Mouse (Mus musculus) CD8-positive naive resting alpha-beta T cell, adult 2 months (primary cell): ENCODE data around the gene Pcnp.

Source experiments
- DNase-seq, 2 experiments: peaks; one replicate each; pipeline ENCODE4 v3.0.0; 2022; ENCODE audit warnings: low read depth in 2 of 2, low spot score in 2 of 2

Gene Pcnp

GRCm38 (mm10) chr16:56037138-56038010 lies 7.8 kb upstream of the Pcnp start, which contains the start of gene Trmt10c:
Gene Trmt10c, minus strand, starts transcription at chr16:56037819.
- peak; percentile 83 to 86 for DNase-seq

- no peak for DNase-seq
These were observed 7.0 kb upstream of the Pcnp start for GRCm38 (mm10) chr16:56036501-56036900.

- DNase-seq: no peak
These were observed 5.0 kb upstream of the Pcnp start for GRCm38 (mm10) chr16:56034566-56034965.

- DNase-seq: peak; percentile 13 to 39
These were observed 602 bp downstream of the Pcnp start for GRCm38 (mm10) chr16:56028722-56029551.

GRCm38 (mm10) chr16:56027854-56028629 lies 1.5 kb downstream of the Pcnp start:
- DNase-seq: no peak

- no peak for DNase-seq
These were observed 9.9 kb downstream of the Pcnp start for GRCm38 (mm10) chr16:56019660-56020059.

- DNase-seq: no peak
These were observed 15.5 kb downstream of the Pcnp start for GRCm38 (mm10) chr16:56014076-56014475.

- DNase-seq: no peak
These were observed 16.5 kb downstream of the Pcnp start for GRCm38 (mm10) chr16:56012789-56013743.

- DNase-seq: no peak
These were observed 20.7 kb downstream of the Pcnp start for GRCm38 (mm10) chr16:56008862-56009261.

- DNase-seq: no peak
These were observed 22.7 kb downstream of the Pcnp start for GRCm38 (mm10) chr16:56006798-56007197.

- DNase-seq: no peak
These were observed 35.3 kb downstream of the Pcnp start for GRCm38 (mm10) chr16:55994235-55994634.

- no peak for DNase-seq
These were observed 39.2 kb downstream of the Pcnp start for GRCm38 (mm10) chr16:55990311-55990710.

GRCm38 (mm10) chr16:55986001-55986400 lies 43.5 kb downstream of the Pcnp start:
- no peak for DNase-seq

- no peak for DNase-seq
These were observed 54.6 kb downstream of the Pcnp start for GRCm38 (mm10) chr16:55974903-55975285.

GRCm38 (mm10) chr16:55974256-55974902 lies 55.2 kb downstream of the Pcnp start:
- peak; percentile 82 to 87 for DNase-seq

GRCm38 (mm10) chr16:55973431-55974255 lies 55.9 kb downstream of the Pcnp start, which contains the start of gene Zbtb11:
Gene Zbtb11, plus strand, starts transcription at chr16:55973883.
- peak; percentile 99 to 100 for DNase-seq

GRCm38 (mm10) chr16:55972626-55973201 lies 56.8 kb downstream of the Pcnp start:
- no peak for DNase-seq
